8 mouse cellular contexts compared by ENCODE assay signal in genomic region chr2:70337208-70337611, GRCm38 (mm10).
DNase-seq lines count a peak whose midpoint lies in the region; ATAC-seq and TF ChIP-seq lines count a peak whose summit lies in the region.

No protein-coding gene starts in this region.

- TF ChIP-seq EP300 in stomach, postnatal 0 days (optimal IDR thresholded peaks at IDR 0.05) = no peak

- peak; percentile 20; the same call in 1 of the 2 replicates for TF ChIP-seq CTCF in hindbrain, postnatal 0 days (IDR thresholded peaks at IDR 0.05; ENCODE audit: low read depth)
- peak; percentile 20 for TF ChIP-seq CTCF in stomach, postnatal 0 days (IDR thresholded peaks at IDR 0.05; ENCODE audit: low read depth)

- intact Hi-C loops in left cerebral cortex, postnatal 4 days (cut with DNase I) = no loop called here

- no peak overlapping the region for H3K4me3 ChIP-seq in embryonic facial prominence, embryonic 12.5 days
- no peak overlapping the region for H3K4me3 ChIP-seq in hindbrain, postnatal 0 days (ENCODE audit: low read length)
- no peak overlapping the region for H3K4me3 ChIP-seq in liver, embryonic 15.5 days (replicated peaks)
- no peak overlapping the region for H3K4me3 ChIP-seq in stomach, postnatal 0 days (ENCODE audit: low read depth, low read length)

- H3K4me2 ChIP-seq in embryonic facial prominence, embryonic 12.5 days (replicated peaks) = peak overlapping the region; percentile 16
- H3K4me2 ChIP-seq in hindbrain, postnatal 0 days (ENCODE audit: low read depth, low read length) = peak overlapping the region; percentile 30
- peak overlapping the region; percentile 30 for H3K4me2 ChIP-seq in liver, embryonic 15.5 days
- peak overlapping the region; percentile 27; the same call in 1 of the 2 replicates for H3K4me2 ChIP-seq in stomach, postnatal 0 days (replicated peaks; ENCODE audit: low read depth)

- 19% methylated on average over 7 of the region's 7 CpGs for WGBS in embryonic facial prominence, embryonic 12.5 days
- 30% methylated on average over 7 of the region's 7 CpGs for WGBS in hindbrain, postnatal 0 days
- WGBS in liver, embryonic 15.5 days (ENCODE audit: insufficient replicate concordance) = 24% methylated on average over 7 of the region's 7 CpGs
- 9% methylated on average over 7 of the region's 7 CpGs for WGBS in stomach, postnatal 0 days

- H3K4me1 ChIP-seq in embryonic facial prominence, embryonic 12.5 days = peaks cover 26% of the 10 kb centered on the region
- H3K4me1 ChIP-seq in hindbrain, postnatal 0 days (ENCODE audit: insufficient read depth, low read length) = peaks cover 9% of the 10 kb centered on the region; the same call in 1 of the 2 replicates
- H3K4me1 ChIP-seq in liver, embryonic 15.5 days (replicated peaks) = 0 out of 2 replicates have a peak, but pooled peaks cover 5% of the 10 kb centered on the region
- peaks cover 9% of the 10 kb centered on the region; the same call in 1 of the 2 replicates for H3K4me1 ChIP-seq in stomach, postnatal 0 days (replicated peaks; ENCODE audit: control insufficient read depth, insufficient read depth)

- H3K36me3 ChIP-seq in embryonic facial prominence, embryonic 12.5 days = no peaks in the 10 kb centered on the region
- H3K36me3 ChIP-seq in hindbrain, postnatal 0 days (ENCODE audit: insufficient read depth, low read length) = no peaks in the 10 kb centered on the region
- no peaks in the 10 kb centered on the region for H3K36me3 ChIP-seq in liver, embryonic 15.5 days (replicated peaks)
- no peaks in the 10 kb centered on the region for H3K36me3 ChIP-seq in stomach, postnatal 0 days (ENCODE audit: control insufficient read depth, insufficient read depth, low read length)

- ATAC-seq in embryonic facial prominence, embryonic 12.5 days (ENCODE audit: insufficient number of reproducible peaks, insufficient read depth, low FRiP score, low TSS enrichment) = peak; percentile 76; the same call in 1 of the 2 replicates
- peak; percentile 77 for ATAC-seq in hindbrain, postnatal 0 days
- 0 out of 2 replicates have a peak, but pooled peaks have one; percentile 42 for ATAC-seq in liver, embryonic 15.5 days (ENCODE audit: insufficient read depth)
- peak; percentile 64; the same call in 1 of the 2 replicates for ATAC-seq in stomach, postnatal 0 days (ENCODE audit: low FRiP score, low TSS enrichment)

- H3K9ac ChIP-seq in embryonic facial prominence, embryonic 12.5 days = no peak overlapping the region
- H3K9ac ChIP-seq in hindbrain, postnatal 0 days (replicated peaks; ENCODE audit: low read length) = no peak overlapping the region
- no peak overlapping the region for H3K9ac ChIP-seq in liver, embryonic 15.5 days
- no peak overlapping the region for H3K9ac ChIP-seq in stomach, postnatal 0 days (ENCODE audit: low read length)

- H3K27me3 ChIP-seq in embryonic facial prominence, embryonic 12.5 days = no peaks in the 10 kb centered on the region
- H3K27me3 ChIP-seq in hindbrain, postnatal 0 days (ENCODE audit: insufficient read depth, low read length) = no peaks in the 10 kb centered on the region
- no peaks in the 10 kb centered on the region for H3K27me3 ChIP-seq in liver, embryonic 15.5 days
- no peaks in the 10 kb centered on the region for H3K27me3 ChIP-seq in stomach, postnatal 0 days (ENCODE audit: control insufficient read depth, insufficient read depth, low read length)

- 0 out of 2 replicates have a peak overlapping the region, but pooled peaks have one; percentile 46 for H3K27ac ChIP-seq in embryonic facial prominence, embryonic 12.5 days
- peak overlapping the region; percentile 27; the same call in 1 of the 2 replicates for H3K27ac ChIP-seq in hindbrain, postnatal 0 days
- no peak overlapping the region for H3K27ac ChIP-seq in liver, embryonic 15.5 days (replicated peaks)
- H3K27ac ChIP-seq in stomach, postnatal 0 days (replicated peaks) = peak overlapping the region; percentile 45

- DNase-seq in left cerebral cortex, postnatal 4 days = peak; percentile 88
- no peak for DNase-seq in left cerebral cortex, adult 18-20 months (ENCODE audit: low spot score in 2 of 2)
- DNase-seq in hindbrain, postnatal 0 days (ENCODE audit: low spot score) = peak; percentile 74
- peak; percentile 75 for DNase-seq in stomach, postnatal 0 days (ENCODE audit: low spot score)
- no peak for DNase-seq in frontal cortex, postnatal 25 days (ENCODE audit: low spot score in 2 of 2)
- DNase-seq in gastrocnemius, postnatal 10 days = no peak

- H3K9me3 ChIP-seq in embryonic facial prominence, embryonic 12.5 days = peaks cover 4% of the 10 kb centered on the region; the same call in 1 of the 2 replicates
- no peaks in the 10 kb centered on the region for H3K9me3 ChIP-seq in hindbrain, postnatal 0 days (ENCODE audit: low read length)
- no peaks in the 10 kb centered on the region for H3K9me3 ChIP-seq in liver, embryonic 15.5 days (replicated peaks)
- H3K9me3 ChIP-seq in stomach, postnatal 0 days (ENCODE audit: control insufficient read depth, low read length) = no peaks in the 10 kb centered on the region

Comparison
In these comparisons a context has a peak if more than half of its experiments do, and no peak if none do; other contexts are left out.
1. DNase-seq: peak in left cerebral cortex, postnatal 4 days (single experiment), hindbrain, postnatal 0 days (single experiment) and stomach, postnatal 0 days (single experiment); none in left cerebral cortex, adult 18-20 months (0 of 2), frontal cortex, postnatal 25 days (0 of 2) and gastrocnemius, postnatal 10 days (single experiment).
2. Peak in every context shown above with its lines, with median percentiles within 50 percentile points of each other: ATAC-seq and H3K4me2 ChIP-seq.